21 mouse cellular contexts compared by ENCODE assay signal in the genomic region with DNA sequence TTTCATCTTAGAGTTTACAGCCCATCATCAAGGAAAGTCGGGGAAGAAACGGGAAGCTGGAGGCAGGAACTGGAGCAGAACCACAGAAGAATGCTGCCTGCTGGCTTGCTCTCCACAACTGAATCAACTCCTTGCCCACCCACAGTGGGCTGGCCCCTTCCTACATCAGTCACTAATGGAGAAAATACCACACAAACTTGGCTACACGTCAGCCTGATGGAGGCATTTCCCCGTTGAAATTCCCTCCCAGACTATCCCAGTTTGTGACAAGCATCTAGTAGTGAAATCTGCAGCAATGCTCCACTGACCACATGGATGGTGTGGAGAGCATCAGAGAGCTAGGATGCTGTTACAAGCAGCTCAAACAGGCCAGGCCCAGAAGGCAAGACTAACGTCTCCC. TPM values are rescaled to one million over a fixed set of nuclear protein-coding genes. Genes with fewer than 3 reads are reported as not detected.
DNase-seq lines count a peak whose midpoint lies in the region; ATAC-seq lines count a peak whose summit lies in the region.
"Had no signal": no experiment of that assay in that cellular context is flagged by ENCODE, and none has a peak within 500 bp of the region (broad histone marks: within the 10 kb centered on the region; RNA-seq: fewer than 3 reads in every experiment).

No protein-coding gene starts in this region.

- ATAC-seq in heart, embryonic 12.5 days (ENCODE audit: insufficient number of reproducible peaks, low FRiP score) = no peak
- ATAC-seq: CD4-positive, CD25-positive, alpha-beta regulatory T cell, adult 4 months; forebrain, embryonic 13.5 days; forebrain, embryonic 15.5 days; forebrain, postnatal 0 days had no signal

- H3K4me3 ChIP-seq in heart, embryonic 10.5 days = no peak overlapping the region
- H3K4me3 ChIP-seq in heart, embryonic 12.5 days = no peak overlapping the region
- H3K4me3 ChIP-seq: embryonic facial prominence, embryonic 13.5 days; forebrain, embryonic 13.5 days; forebrain, embryonic 15.5 days had no signal

- H3K9me3 ChIP-seq in heart, embryonic 10.5 days = no peaks in the 10 kb centered on the region
- no peaks in the 10 kb centered on the region for H3K9me3 ChIP-seq in heart, embryonic 12.5 days (replicated peaks)
- H3K9me3 ChIP-seq: embryonic facial prominence, embryonic 13.5 days; forebrain, embryonic 13.5 days; forebrain, embryonic 15.5 days; G1E had no signal

- H3K27ac ChIP-seq in heart, embryonic 10.5 days = peak overlapping the region; percentile 67; the same call in 1 of the 2 replicates
- H3K27ac ChIP-seq in heart, embryonic 12.5 days (ENCODE audit: poor library complexity, severe bottlenecking) = no peak overlapping the region
- H3K27ac ChIP-seq: embryonic facial prominence, embryonic 13.5 days; forebrain, embryonic 13.5 days; forebrain, embryonic 15.5 days had no signal

- H3K4me1 ChIP-seq in heart, embryonic 10.5 days = peaks cover 56% of the 10 kb centered on the region
- peaks cover 83% of the 10 kb centered on the region for H3K4me1 ChIP-seq in heart, embryonic 12.5 days (replicated peaks)
- H3K4me1 ChIP-seq: forebrain, embryonic 13.5 days had no signal

- DNase-seq in heart, embryonic 10.5 days (ENCODE audit: low spot score) = no peak
- peak; percentile 58 for DNase-seq in 3T3-L1 (ENCODE audit: low read depth, low spot score)
- peak; percentile 66 for DNase-seq in NIH3T3 (ENCODE audit: low read depth)
- no peak for DNase-seq in spleen, adult 12 weeks (ENCODE audit: low spot score)
- DNase-seq in frontal cortex, postnatal 25 days (ENCODE audit: low spot score in 2 of 2) = no peak
- DNase-seq: adrenal gland, adult 2 months; adrenal gland, postnatal 10 days; adrenal gland, postnatal 25 days; B cell, adult 2 months; cerebellum, adult 11 months; cerebellum, adult 18-20 months; cerebellum, adult 8-10 months; cerebellum, postnatal 10 days; cerebellum, postnatal 25 days; forebrain, postnatal 0 days had no signal

- no peak overlapping the region for H3K4me2 ChIP-seq in heart, embryonic 12.5 days
- H3K4me2 ChIP-seq: embryonic facial prominence, embryonic 13.5 days; forebrain, embryonic 13.5 days; forebrain, embryonic 15.5 days had no signal

- no peaks in the 10 kb centered on the region for H3K27me3 ChIP-seq in heart, embryonic 10.5 days (ENCODE audit: insufficient read depth, poor library complexity, severe bottlenecking)
- no peaks in the 10 kb centered on the region for H3K27me3 ChIP-seq in heart, embryonic 12.5 days (replicated peaks)
- H3K27me3 ChIP-seq: embryonic facial prominence, embryonic 13.5 days; forebrain, embryonic 13.5 days; forebrain, embryonic 15.5 days had no signal

- H3K36me3 ChIP-seq in heart, embryonic 10.5 days = no peaks in the 10 kb centered on the region
- H3K36me3 ChIP-seq in heart, embryonic 12.5 days = no peaks in the 10 kb centered on the region
- H3K36me3 ChIP-seq: embryonic facial prominence, embryonic 13.5 days; forebrain, embryonic 15.5 days; G1E had no signal

- no peak overlapping the region for H3K9ac ChIP-seq in heart, embryonic 12.5 days
- H3K9ac ChIP-seq: embryonic facial prominence, embryonic 13.5 days; forebrain, embryonic 13.5 days; forebrain, embryonic 15.5 days; forebrain, postnatal 0 days had no signal

- 77% methylated on average over 5 of the region's 5 CpGs for WGBS in heart, embryonic 10.5 days
- 69% methylated on average over 5 of the region's 5 CpGs for WGBS in heart, embryonic 12.5 days

RNA-seq across cellular contexts. Expression of gene Spon2, which starts 14.5 kb away (rescaled TPM):
- polyA plus RNA-seq in heart, embryonic 10.5 days (2016; fragmentation: Nextera tagmentation; extraction: Ambion mirVana) = 16.9 and 27.0 TPM in 2 replicates
- polyA plus RNA-seq in heart, embryonic 12.5 days (2016; fragmentation: Nextera tagmentation; extraction: Ambion mirVana) = 75.6 and 76.5 TPM in 2 replicates
- polyA plus RNA-seq: CD4-positive, CD25-positive, alpha-beta regulatory T cell, adult 4 months had no signal

RNA-seq across cellular contexts. Expression of gene Ctbp1, which starts 42.0 kb away (rescaled TPM):
- polyA plus RNA-seq in heart, embryonic 10.5 days (2016; fragmentation: Nextera tagmentation; extraction: Ambion mirVana) = 280 and 331 TPM in 2 replicates
- 250 and 251 TPM in 2 replicates for polyA plus RNA-seq in heart, embryonic 12.5 days (2016; fragmentation: Nextera tagmentation; extraction: Ambion mirVana)

Comparison
In these comparisons a context has a peak if more than half of its experiments do, and no peak if none do; other contexts are left out.
1. DNase-seq: peak in 3T3-L1 (single experiment) and NIH3T3 (single experiment); none in heart, embryonic 10.5 days (single experiment), spleen, adult 12 weeks (single experiment) and frontal cortex, postnatal 25 days (0 of 2).